In the genomic region with DNA sequence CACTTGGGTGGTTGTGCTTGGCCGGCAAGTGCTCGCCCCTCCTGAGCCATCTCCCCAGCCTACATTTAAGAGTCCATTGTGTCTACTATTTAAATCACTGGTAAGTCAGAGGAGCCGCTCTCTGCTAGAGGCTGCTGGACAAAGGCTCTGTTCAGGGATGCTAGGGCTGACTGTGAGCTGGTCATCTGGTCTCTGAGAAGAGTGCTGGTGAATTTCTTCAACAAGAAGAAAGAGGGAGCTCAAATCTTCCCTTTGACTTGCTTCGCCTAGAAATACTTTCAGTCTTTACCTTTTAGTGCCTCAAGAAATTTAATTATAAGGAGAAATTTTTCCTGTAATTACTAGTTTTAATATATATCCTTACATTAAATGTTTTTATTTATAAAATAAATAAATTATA, we compare ENCODE assay signal across 15 mouse cellular contexts.
DNase-seq lines count a peak whose midpoint lies in the region; ATAC-seq lines count a peak whose summit lies in the region.
"Had no signal": no experiment of that assay in that cellular context is flagged by ENCODE, and none has a peak within 500 bp of the region (broad histone marks: within the 10 kb centered on the region; RNA-seq: fewer than 3 reads in every experiment).

No protein-coding gene starts in this region.

- no peak overlapping the region for H3K4me3 ChIP-seq in hindbrain, embryonic 14.5 days (replicated peaks; ENCODE audit: low read length)
- H3K4me3 ChIP-seq in hindbrain, embryonic 13.5 days: no peak overlapping the region
- H3K4me3 ChIP-seq in midbrain, embryonic 13.5 days (replicated peaks): no peak overlapping the region
- H3K4me3 ChIP-seq: limb, embryonic 15.5 days had no signal

- H3K36me3 ChIP-seq in hindbrain, embryonic 14.5 days (replicated peaks; ENCODE audit: control insufficient read depth, insufficient read depth): no peaks in the 10 kb centered on the region
- H3K36me3 ChIP-seq in hindbrain, embryonic 13.5 days: no peaks in the 10 kb centered on the region
- no peaks in the 10 kb centered on the region for H3K36me3 ChIP-seq in midbrain, embryonic 13.5 days
- H3K36me3 ChIP-seq: limb, embryonic 15.5 days had no signal

- no peaks in the 10 kb centered on the region for H3K9me3 ChIP-seq in hindbrain, embryonic 14.5 days (ENCODE audit: control insufficient read depth, low read length)
- H3K9me3 ChIP-seq in hindbrain, embryonic 13.5 days: no peaks in the 10 kb centered on the region
- H3K9me3 ChIP-seq in midbrain, embryonic 13.5 days: no peaks in the 10 kb centered on the region
- H3K9me3 ChIP-seq: limb, embryonic 15.5 days had no signal

- H3K4me1 ChIP-seq in hindbrain, embryonic 14.5 days (replicated peaks; ENCODE audit: control insufficient read depth, insufficient read depth, low read length): 0 out of 2 replicates have a peak, but pooled peaks cover 4% of the 10 kb centered on the region
- H3K4me1 ChIP-seq in hindbrain, embryonic 13.5 days (replicated peaks): 0 out of 2 replicates have a peak, but pooled peaks cover 8% of the 10 kb centered on the region
- 0 out of 2 replicates have a peak, but pooled peaks cover 9% of the 10 kb centered on the region for H3K4me1 ChIP-seq in midbrain, embryonic 13.5 days (replicated peaks)
- H3K4me1 ChIP-seq: limb, embryonic 15.5 days had no signal

- 63% methylated on average over 4 of the region's 4 CpGs for WGBS in hindbrain, embryonic 14.5 days
- WGBS in hindbrain, embryonic 13.5 days: 57% methylated on average over 4 of the region's 4 CpGs
- 47% methylated on average over 4 of the region's 4 CpGs for WGBS in midbrain, embryonic 13.5 days

- no peak overlapping the region for H3K27ac ChIP-seq in hindbrain, embryonic 14.5 days
- no peak overlapping the region for H3K27ac ChIP-seq in hindbrain, embryonic 13.5 days
- peak overlapping the region; percentile 9; the same call in 1 of the 2 replicates for H3K27ac ChIP-seq in midbrain, embryonic 13.5 days
- H3K27ac ChIP-seq: limb, embryonic 15.5 days; macrophage had no signal

- intact Hi-C loops in left cerebral cortex, postnatal 10 days (cut with DNase I): loop anchor here (5.0 to 10.0 kb wide), 3 partner anchors 616 to 1536 kb away; a partner anchor contains a TSS

- ATAC-seq in hindbrain, embryonic 14.5 days (ENCODE audit: low FRiP score): peak; percentile 49; the same call in 1 of the 2 replicates
- ATAC-seq in hindbrain, embryonic 13.5 days (ENCODE audit: low FRiP score): no peak
- ATAC-seq in midbrain, embryonic 13.5 days: peak; percentile 37; the same call in 1 of the 2 replicates
- ATAC-seq in megakaryocyte-erythroid progenitor cell, adult 5-6 weeks (replicated peaks; ENCODE audit: low FRiP score, low TSS enrichment, poor library complexity, severe bottlenecking): no peak
- ATAC-seq: liver, postnatal 0 days had no signal

- peak; percentile 38 for DNase-seq in hindbrain, embryonic 14.5 days (ENCODE audit: low spot score)
- DNase-seq in left cerebral cortex, postnatal 10 days (ENCODE audit: extremely low spot score in 1 of 2, low spot score in 2 of 2): peak; percentile 13 to 14
- no peak for DNase-seq in left cerebral cortex, adult 8-10 months (ENCODE audit: low spot score in 2 of 2)
- peak; percentile 43 for DNase-seq in brain, adult 2 months (ENCODE audit: low read depth, low spot score)
- DNase-seq in ovary, postnatal 36 days (ENCODE audit: low spot score): no peak
- DNase-seq: adrenal gland, postnatal 25 days; gastrocnemius, postnatal 14 days; heart, postnatal 14 days; liver, postnatal 0 days; thymus, postnatal 36 days had no signal

- H3K27me3 ChIP-seq in hindbrain, embryonic 14.5 days (ENCODE audit: control insufficient read depth, insufficient read depth, low read length): no peaks in the 10 kb centered on the region
- no peaks in the 10 kb centered on the region for H3K27me3 ChIP-seq in hindbrain, embryonic 13.5 days
- H3K27me3 ChIP-seq in midbrain, embryonic 13.5 days: no peaks in the 10 kb centered on the region
- H3K27me3 ChIP-seq: limb, embryonic 15.5 days had no signal

- H3K9ac ChIP-seq in hindbrain, embryonic 14.5 days: no peak overlapping the region
- no peak overlapping the region for H3K9ac ChIP-seq in hindbrain, embryonic 13.5 days
- H3K9ac ChIP-seq in midbrain, embryonic 13.5 days (replicated peaks): no peak overlapping the region
- H3K9ac ChIP-seq: limb, embryonic 15.5 days; liver, postnatal 0 days had no signal

- no peak overlapping the region for H3K4me2 ChIP-seq in hindbrain, embryonic 14.5 days (replicated peaks)
- no peak overlapping the region for H3K4me2 ChIP-seq in hindbrain, embryonic 13.5 days
- no peak overlapping the region for H3K4me2 ChIP-seq in midbrain, embryonic 13.5 days (replicated peaks)
- H3K4me2 ChIP-seq: limb, embryonic 15.5 days had no signal

Comparison
In these comparisons a context has a peak if more than half of its experiments do, and no peak if none do; other contexts are left out.
1. ATAC-seq: peak in hindbrain, embryonic 14.5 days (single experiment) and midbrain, embryonic 13.5 days (single experiment); none in hindbrain, embryonic 13.5 days (single experiment) and megakaryocyte-erythroid progenitor cell, adult 5-6 weeks (single experiment).
2. DNase-seq: peak in hindbrain, embryonic 14.5 days (single experiment), left cerebral cortex, postnatal 10 days (2 of 2) and brain, adult 2 months (single experiment); none in left cerebral cortex, adult 8-10 months (0 of 2) and ovary, postnatal 36 days (single experiment).